Mouse (Mus musculus) monocyte, adult 5-6 weeks (primary cell): ENCODE data around the gene Fbxo36. TPM values are rescaled to one million over a fixed set of nuclear protein-coding genes. Genes with fewer than 3 reads are reported as not detected.

ENCODE experiments used
- ATAC-seq: fragments of 153-309, 156-312 bp; replicated peaks from 2 replicates; pipeline ENCODE4 v1.8.0; 2017; ENCODE audit warnings: mild to moderate bottlenecking; ENCODE audit not compliant: low TSS enrichment, insufficient number of reproducible peaks, severe bottlenecking, poor library complexity, low FRiP score
- total RNA-seq: library from RNA; stranded (forward); fragments of 200-1000, 200-491, 200-594 nt; gene quantifications from 3 replicates; pipeline ENCODE4 v1.2.3, GENCODE M21; 2017

The Fbxo36 gene
- total RNA-seq: 1.5 TPM in 1 of 3 replicates, not detected in the others

DNA sequence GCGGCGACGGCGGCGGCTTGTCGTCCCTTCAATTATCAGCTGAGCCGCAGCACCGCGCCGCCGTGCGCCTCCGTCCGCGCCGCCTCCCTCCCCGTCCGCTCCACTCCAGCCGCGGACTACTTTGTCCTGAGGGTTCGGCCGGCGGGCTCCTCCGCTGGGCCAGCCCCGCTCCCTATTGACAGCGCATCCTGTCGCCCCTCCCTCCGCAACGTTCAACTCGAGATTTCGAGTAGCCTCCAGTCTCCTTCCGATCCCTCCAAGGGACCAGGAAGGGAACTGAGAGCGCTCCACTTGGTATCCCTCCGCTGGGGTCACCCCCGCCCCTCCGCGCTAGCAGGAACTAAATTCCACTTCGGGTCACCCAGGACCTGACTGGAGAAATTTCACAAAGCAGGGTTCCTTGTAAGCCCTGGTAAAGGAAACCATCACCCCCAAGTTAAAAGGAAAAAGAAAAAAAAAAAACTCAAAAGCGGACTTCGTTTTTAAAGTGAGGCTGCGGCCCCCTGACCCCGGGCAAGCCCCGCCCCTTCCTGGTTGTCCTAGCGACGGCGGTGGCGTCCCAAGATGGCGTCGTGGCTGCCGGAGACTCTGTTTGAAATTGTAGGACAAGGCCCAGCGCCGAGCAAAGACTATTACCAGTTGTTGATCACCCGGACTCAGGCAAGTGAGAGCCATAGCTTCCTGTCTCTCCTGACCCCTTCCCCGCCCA is at the start of gene Fbxo36:
TSS of gene Fbxo36 (plus strand) at position 533 of the 709 bp plus-strand sequence.
- ATAC-seq: peak; percentile 74

DNA sequence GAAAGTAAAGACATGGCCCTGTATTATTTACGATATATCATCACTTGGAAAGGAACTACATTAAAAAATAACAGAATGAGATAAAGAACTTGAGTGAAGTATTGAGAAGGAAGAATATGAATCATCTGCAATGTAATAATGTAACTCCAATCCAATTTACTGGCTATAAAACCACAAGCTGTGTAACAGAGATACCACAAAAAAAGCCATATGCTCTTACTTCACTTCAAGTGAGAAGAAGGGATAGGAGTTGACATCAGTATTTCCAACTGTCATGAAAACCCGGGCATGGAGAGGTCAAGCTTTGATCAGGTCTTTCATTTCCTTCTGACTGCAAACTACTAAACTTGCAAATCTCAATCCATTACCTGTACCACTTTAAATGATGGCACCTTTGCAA is 48.2 kb upstream of the Fbxo36 start:
- no peak for ATAC-seq

DNA sequence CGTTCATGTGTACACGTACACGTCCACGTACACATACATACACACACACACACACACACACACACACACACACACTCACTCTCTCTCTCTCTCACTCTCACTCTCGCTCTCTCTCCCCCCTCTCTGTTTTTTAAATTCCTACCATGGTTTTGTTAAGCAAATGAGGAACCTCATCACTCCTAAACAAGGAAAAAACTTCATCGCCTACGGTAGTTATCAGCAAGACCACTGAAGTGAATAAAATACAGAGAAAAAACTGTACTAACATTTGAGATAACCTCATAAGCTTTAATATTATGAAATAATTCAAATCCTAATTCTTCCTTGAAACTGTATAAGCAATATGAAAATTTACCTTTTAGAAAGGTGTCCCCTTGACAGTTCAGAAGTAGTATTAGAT is 44.3 kb upstream of the Fbxo36 start:
- no peak for ATAC-seq

GRCm38 (mm10) chr1:84799166-84799565 is 40.5 kb upstream of the Fbxo36 start:
- no peak for ATAC-seq

GRCm38 (mm10) chr1:84803788-84804187 is 35.9 kb upstream of the Fbxo36 start:
- no peak for ATAC-seq

- no peak for ATAC-seq
Observed at GRCm38 (mm10) chr1:84817596-84817995, 22.0 kb upstream of the Fbxo36 start.

DNA sequence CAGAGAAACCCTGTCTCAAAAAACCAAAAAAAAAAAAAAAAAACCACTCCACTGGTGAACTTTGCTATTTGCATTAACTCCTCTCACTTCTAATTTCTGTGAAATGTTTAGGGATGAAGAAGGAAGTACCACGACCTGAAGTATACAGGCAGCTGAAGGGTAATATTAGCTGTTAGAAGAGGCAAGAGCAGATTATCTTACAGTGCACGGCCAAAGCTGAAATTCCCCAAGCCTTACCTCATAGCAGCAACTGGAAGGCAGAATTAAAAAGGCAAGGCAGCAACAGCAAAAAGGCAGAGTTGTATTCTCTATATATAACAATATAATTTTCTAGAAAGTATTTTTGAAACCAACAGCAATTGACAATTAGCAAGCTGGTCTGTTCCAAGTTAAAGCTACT is 14.6 kb upstream of the Fbxo36 start:
- ATAC-seq: no peak

DNA sequence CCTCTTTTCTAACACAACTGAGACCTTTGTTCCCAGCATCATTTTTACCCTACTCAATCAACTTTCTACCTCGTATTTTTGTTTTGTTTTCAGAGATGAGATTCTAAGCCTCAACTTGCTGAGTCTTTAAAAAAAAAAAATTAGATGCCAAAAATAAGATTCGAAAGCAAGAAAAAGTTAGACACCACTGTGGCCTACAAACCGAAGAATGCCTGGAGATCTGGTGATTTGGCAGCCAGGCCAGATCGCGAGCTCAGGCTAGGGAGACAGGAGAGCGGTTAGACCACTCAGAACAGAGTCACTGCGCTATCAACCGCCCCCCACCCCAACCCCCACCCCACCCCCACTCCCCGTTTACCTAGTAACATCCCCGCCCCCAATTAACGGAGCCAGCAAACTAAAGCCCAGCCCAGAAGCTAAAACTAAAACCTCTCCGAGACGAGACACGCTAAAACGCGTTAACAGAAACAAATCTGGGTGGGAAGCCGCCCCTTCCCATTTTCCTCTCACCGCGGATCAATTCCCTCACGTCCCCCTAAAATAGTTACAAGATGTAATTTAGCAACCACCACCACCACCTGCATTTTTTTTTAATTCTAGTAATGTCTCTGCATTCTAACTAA is 2.0 kb upstream of the Fbxo36 start:
- ATAC-seq: no peak

GRCm38 (mm10) chr1:84838156-84838555 is 1.5 kb upstream of the Fbxo36 start:
- ATAC-seq: no peak

DNA sequence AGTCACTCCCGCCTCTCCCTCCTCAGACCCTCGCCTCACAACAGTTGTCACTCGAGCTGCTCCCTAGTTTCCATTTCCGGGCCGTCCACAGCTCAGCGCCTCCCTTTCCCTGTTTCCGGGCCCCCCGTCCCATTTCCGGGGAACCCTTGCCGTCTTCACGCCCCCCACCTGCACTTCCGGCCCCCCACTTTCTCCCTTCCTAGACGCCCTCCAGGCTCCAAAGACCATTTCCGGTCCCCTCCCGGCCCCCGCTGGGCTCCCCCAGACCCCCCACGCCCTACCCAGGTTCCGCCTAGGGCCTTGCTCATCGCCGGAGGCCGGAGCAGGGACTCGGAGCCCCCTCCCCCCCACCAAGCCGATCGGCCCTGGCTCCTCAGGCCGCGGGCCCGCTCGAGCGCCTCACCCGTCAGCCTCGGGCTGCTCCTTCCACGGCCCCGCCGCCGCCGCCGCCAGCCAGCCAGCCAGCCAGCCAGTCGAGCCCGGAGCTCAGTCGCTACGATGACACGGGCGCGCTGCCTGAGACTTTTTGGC is 955 bp upstream of the Fbxo36 start:
- 0 out of 2 replicates have a peak, but pooled peaks have one; percentile 25 for ATAC-seq

DNA sequence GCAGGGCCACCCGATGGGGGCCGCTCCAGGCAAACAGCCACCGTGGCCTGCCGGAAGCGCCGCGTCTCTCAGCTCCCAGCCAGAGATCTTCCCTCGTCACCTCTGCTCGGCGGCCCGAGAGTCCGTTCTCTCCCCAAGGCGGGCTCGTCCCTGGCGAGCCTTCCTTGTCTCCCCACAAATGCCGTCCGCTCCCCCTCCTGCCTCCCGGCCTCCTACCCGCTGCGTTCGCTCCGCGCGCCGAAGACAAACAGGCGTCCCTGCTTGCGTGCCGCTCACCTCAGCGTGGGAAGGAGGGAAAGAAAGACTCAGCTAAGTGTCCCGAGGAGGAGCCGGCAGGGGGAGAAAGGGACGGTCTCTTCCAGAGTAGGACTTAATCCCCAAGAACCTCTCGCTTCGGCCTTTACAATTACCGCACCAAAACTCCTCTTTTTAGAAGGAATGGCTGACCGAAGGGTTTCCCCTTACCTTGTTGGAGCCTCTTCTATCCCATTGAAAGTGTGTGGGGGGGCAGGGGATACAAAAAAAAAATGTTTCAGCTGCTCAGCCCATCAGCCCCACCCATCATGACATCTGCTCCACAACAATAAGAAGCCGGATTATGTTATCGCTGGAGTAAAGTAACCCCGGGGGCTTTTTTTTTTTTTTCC is 500 bp downstream of the Fbxo36 start, which contains the start of gene Trip12:
TSS of gene Trip12 (minus strand) at position 499 of the 647 bp plus-strand sequence.
- peak; percentile 15; the same call in 1 of the 2 replicates for ATAC-seq

- ATAC-seq: no peak
Observed at GRCm38 (mm10) chr1:84841061-84841460, 1.4 kb downstream of the Fbxo36 start.

DNA sequence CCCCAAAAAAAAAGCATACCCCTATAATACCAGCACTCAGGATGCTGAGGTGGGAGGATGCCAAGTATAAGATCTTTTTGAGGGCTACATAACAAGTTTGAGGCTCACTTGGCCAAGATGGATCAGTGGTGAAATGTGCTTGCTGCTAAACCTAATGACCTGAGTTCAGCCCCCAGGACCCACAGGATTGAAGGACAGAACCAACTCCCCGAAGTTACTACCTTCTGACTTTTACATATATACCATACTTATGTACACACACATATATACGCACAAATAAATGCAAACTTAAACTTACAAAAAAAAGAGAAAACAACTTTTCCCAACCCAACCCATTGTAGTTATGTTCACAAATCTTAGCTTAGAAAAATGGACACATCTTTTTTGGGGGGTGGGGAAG is 3.7 kb downstream of the Fbxo36 start:
- ATAC-seq: no peak

- no peak for ATAC-seq
Observed at GRCm38 (mm10) chr1:84847698-84848097, 8.1 kb downstream of the Fbxo36 start.

DNA sequence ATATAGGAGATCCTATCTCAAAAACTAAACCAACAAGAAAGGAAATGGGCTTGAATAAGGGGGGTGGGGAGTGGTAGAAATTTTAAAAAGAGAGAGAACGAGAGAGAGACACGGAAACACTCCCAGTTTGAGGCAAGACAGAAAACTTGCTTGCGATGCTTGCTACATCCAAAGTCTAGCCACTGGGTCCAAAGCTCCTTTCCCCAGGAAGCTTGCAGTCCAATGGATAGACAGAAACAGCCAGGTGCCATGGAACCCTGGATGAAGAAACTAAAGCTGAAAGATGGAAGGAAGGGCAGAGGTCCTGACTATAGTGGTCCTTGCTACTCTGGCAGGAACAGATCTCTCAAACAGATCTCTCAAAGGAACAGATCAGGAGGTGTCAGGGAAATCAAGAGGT is 8.7 kb downstream of the Fbxo36 start:
- no peak for ATAC-seq

DNA sequence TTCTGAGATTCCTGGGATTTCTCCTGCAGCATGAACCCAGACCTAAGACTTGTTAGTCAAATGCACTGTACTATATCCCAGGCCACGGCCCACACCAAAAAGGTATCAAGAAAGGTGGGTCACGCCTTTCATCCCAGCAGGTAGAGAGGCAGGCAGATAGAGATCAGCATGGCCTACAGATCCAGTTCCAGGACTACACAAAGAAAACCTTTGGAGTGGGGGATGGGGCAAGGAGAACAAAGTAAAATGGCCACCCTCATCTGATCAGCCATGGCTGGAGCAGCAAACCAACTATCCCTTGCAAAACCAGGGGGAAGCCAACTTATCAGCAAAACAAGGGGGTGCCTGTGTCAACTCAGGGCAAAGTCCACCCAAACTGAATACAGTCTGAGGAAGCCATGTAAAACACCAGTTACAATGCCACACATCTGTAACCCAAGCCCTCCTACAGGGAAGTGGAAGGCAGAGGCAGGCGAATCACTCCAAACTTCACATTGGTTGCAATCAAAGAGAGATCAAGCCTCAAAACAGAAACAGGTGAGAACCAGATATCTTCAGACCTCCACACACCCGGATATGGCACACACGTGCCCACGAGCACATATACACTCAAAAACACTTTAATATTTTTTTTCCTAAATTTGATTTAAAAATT is 9.3 kb downstream of the Fbxo36 start:
- ATAC-seq: no peak

DNA sequence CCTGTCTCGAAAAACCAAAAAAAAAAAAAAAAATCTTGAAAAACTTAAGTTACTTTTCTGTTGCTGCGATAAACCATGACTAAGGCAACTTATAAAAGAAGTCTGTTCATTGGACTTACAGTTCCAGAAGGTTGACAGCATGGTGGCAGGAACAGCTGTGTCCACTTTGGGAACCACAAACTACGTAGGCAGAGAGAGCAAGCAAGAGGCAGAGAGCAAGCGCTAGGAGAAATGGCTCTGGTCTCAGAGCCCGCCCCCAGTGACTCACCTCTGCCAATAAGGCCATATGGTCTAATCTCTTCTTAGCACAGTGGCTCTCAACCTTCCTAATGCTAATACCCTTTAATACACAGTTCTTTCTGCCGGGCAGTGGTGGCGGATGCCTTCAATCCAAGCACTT is 10.2 kb downstream of the Fbxo36 start:
- no peak for ATAC-seq

DNA sequence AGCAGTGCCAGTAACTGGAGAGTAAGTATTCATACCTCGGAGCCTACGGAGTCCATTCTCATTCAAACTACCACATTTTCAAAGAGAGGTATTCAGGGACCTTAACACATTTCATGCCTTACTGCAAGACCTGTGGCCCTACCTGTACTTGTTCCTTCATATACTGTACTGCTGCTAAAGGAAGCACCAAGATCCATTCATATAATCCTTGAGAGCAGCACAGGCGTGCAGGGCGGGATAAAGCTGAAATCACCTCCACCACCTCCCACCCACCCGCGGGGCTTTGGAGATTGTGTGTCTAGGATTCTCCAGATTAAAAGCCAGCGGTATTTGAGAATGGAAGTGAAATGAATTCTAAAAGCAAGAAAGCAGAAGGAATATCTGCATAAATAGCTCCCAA is 10.8 kb downstream of the Fbxo36 start:
- no peak for ATAC-seq
